Mouse (Mus musculus): ENCODE data around the gene 0610030E20Rik.

Gene 0610030E20Rik

GRCm38 (mm10) chr6:72348411-72348810 lies 1.3 kb downstream of the 0610030E20Rik start:
- DNase-seq (ENCODE audit: low read depth), result no peak

GRCm38 (mm10) chr6:72350214-72350613 lies 3.1 kb downstream of the 0610030E20Rik start:
- DNase-seq (ENCODE audit: low read depth), result no peak

- DNase-seq (ENCODE audit: low read depth), result no peak
These were observed 5.7 kb downstream of the 0610030E20Rik start for GRCm38 (mm10) chr6:72352636-72353405.

GRCm38 (mm10) chr6:72354025-72354424 lies 6.9 kb downstream of the 0610030E20Rik start:
- DNase-seq (ENCODE audit: low read depth), result no peak

GRCm38 (mm10) chr6:72355066-72355911 lies 8.2 kb downstream of the 0610030E20Rik start, which contains the start of gene Tmem150a:
Gene Tmem150a, plus strand, starts transcription at chr6:72355447.
- no peak for DNase-seq (ENCODE audit: low read depth)

GRCm38 (mm10) chr6:72356001-72356532 lies 8.9 kb downstream of the 0610030E20Rik start:
- DNase-seq (ENCODE audit: low read depth), result no peak

- DNase-seq (ENCODE audit: low read depth), result no peak
These were observed 10.3 kb downstream of the 0610030E20Rik start for GRCm38 (mm10) chr6:72357164-72358079.

GRCm38 (mm10) chr6:72358086-72358764 lies 11.1 kb downstream of the 0610030E20Rik start:
- DNase-seq (ENCODE audit: low read depth), result no peak

GRCm38 (mm10) chr6:72359343-72359742 lies 12.2 kb downstream of the 0610030E20Rik start:
- no peak for DNase-seq (ENCODE audit: low read depth)

GRCm38 (mm10) chr6:72359891-72360598 lies 12.9 kb downstream of the 0610030E20Rik start:
- no peak for DNase-seq (ENCODE audit: low read depth)

GRCm38 (mm10) chr6:72360599-72360935 lies 13.4 kb downstream of the 0610030E20Rik start:
- DNase-seq (ENCODE audit: low read depth), result no peak

- no peak for DNase-seq (ENCODE audit: low read depth)
These were observed 14.0 kb downstream of the 0610030E20Rik start for GRCm38 (mm10) chr6:72361121-72361551.

- DNase-seq (ENCODE audit: low read depth), result peak; percentile 94
These were observed 15.3 kb downstream of the 0610030E20Rik start for GRCm38 (mm10) chr6:72362132-72363028.

GRCm38 (mm10) chr6:72364009-72364408 lies 16.9 kb downstream of the 0610030E20Rik start:
- no peak for DNase-seq (ENCODE audit: low read depth)

GRCm38 (mm10) chr6:72364985-72365384 lies 17.9 kb downstream of the 0610030E20Rik start:
- no peak for DNase-seq (ENCODE audit: low read depth)

GRCm38 (mm10) chr6:72366304-72366703 lies 19.2 kb downstream of the 0610030E20Rik start:
- DNase-seq (ENCODE audit: low read depth), result no peak

- no peak for DNase-seq (ENCODE audit: low read depth)
These were observed 19.8 kb downstream of the 0610030E20Rik start, which contains the start of gene Rnf181 for GRCm38 (mm10) chr6:72366844-72367443. Gene Rnf181, minus strand, starts transcription at chr6:72366956.

- DNase-seq (ENCODE audit: low read depth), result no peak
These were observed 20.4 kb downstream of the 0610030E20Rik start for GRCm38 (mm10) chr6:72367460-72367974.

GRCm38 (mm10) chr6:72369557-72369956 lies 22.4 kb downstream of the 0610030E20Rik start:
- no peak for DNase-seq (ENCODE audit: low read depth)
